Mouse (Mus musculus) embryo, embryonic 10.5 days (tissue): Measurements from ENCODE around the gene Abca17.

Experiments
- DNase-seq: peaks from one replicate; pipeline ENCODE4 v3.0.0-alpha.2; 2015; ENCODE audit warnings: low spot score

Gene Abca17

GRCm38 (mm10) chr17:24243311-24243969 lies 107.4 kb downstream of the Abca17 start:
- DNase-seq = peak; percentile 45

- DNase-seq = no peak
Measured at GRCm38 (mm10) chr17:24236921-24237320, 113.9 kb downstream of the Abca17 start.

DNA sequence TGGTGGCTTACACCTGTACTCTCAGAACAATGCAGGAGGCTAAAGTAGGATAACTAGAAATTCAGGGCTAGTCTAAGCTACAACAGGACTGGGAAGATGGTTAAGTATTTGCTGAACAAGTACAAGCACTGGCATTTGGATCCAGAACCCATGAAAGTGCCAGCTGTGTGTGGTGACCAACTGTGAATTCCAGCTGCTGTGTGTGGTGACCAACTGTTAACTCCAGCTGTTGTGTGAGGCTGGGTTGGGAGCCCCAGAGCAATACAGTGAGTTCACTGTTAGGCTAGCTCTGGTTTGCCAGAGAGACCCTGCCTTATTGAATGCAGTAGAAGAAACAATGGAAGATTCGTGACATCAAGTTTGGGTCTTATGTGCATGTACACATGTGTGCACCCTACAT lies 114.4 kb downstream of the Abca17 start:
- DNase-seq = no peak

- no peak for DNase-seq
Measured at GRCm38 (mm10) chr17:24227941-24228340, 122.9 kb downstream of the Abca17 start.

DNA sequence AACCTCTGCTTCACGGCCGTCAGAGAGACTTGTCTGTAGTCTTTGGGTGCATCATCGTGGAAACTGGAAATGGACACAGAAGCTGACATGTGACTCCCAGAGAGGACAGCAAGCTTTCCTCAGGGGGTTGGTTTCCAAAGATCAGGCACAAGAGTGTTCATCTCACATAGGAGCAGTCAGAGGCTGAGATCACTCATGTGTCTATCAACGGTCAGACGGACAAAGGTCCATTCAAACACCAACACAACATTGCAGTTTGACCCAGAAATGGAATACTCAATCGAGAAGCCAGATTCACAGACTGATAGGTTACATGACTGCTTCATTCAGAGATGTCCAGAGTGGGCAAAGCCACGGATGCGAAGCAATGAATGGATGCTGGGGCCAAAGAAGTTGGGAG lies 124.1 kb downstream of the Abca17 start:
- DNase-seq = no peak

- no peak for DNase-seq
Measured at GRCm38 (mm10) chr17:24225851-24226250, 125.0 kb downstream of the Abca17 start.

- no peak for DNase-seq
Measured at GRCm38 (mm10) chr17:24224741-24225140, 126.1 kb downstream of the Abca17 start.

- DNase-seq = no peak
Measured at GRCm38 (mm10) chr17:24223513-24223912, 127.4 kb downstream of the Abca17 start.

GRCm38 (mm10) chr17:24222653-24223052 lies 128.2 kb downstream of the Abca17 start:
- DNase-seq = no peak

GRCm38 (mm10) chr17:24220435-24221411 lies 130.1 kb downstream of the Abca17 start, which contains the start of gene Tedc2:
Gene Tedc2, minus strand, starts transcription at chr17:24220851.
- peak; percentile 97 for DNase-seq

DNA sequence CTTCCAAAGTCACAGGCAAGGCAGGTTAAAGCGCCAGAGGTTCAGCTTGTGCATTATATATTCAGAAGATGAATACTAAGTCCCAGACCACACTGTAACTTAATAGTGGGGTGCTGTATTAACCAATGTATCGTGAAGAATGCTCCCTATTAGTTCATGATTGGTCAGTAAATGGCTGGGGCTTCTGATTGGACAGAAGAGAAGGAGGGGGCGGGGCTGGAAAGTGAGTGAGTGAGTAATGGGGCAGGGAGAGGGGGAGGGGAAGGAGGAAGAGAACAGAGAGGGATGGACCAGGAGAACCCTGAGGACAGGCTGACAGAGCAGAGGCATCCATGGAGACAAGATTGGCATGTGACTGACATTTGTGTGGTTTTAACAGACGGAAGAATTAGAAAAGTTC lies 134.0 kb downstream of the Abca17 start:
- peak; percentile 46 for DNase-seq
